Mouse (Mus musculus) MEL (cell line): Measurements from ENCODE around the gene Stc2. TPM values are rescaled to one million over a fixed set of nuclear protein-coding genes. Genes with fewer than 3 reads are reported as not detected.

ENCODE experiments used
- DNase-seq: peaks from one replicate; pipeline ENCODE4 v3.0.0; 2011; ENCODE audit warnings: low read depth, low spot score
- H3K27ac ChIP-seq: 2 replicates; pipeline ENCODE4 v1.5.1; 2012; ENCODE audit warnings: low read depth, mild to moderate bottlenecking, control low read depth, low read length, moderate library complexity; ENCODE audit not compliant: control insufficient read depth
- H3K27me3 ChIP-seq, 2 experiments: fragments of 150-350 bp in 1 of 2; sonication (generic) in 1 of 2; 2 replicates each; pipeline ENCODE4 v1.6.1; 2012; ENCODE audit warnings: low read length in 2 of 2, mild to moderate bottlenecking in 2 of 2, improper control_type of control experiment in 1 of 2, moderate library complexity in 1 of 2; ENCODE audit not compliant: insufficient read depth in 2 of 2, control insufficient read depth in 1 of 2
- H3K36me3 ChIP-seq, 2 experiments: 2 replicates each; pipeline ENCODE4 v1.6.1; 2012 to 2014; ENCODE audit warnings: low read length in 2 of 2, improper control_type of control experiment in 1 of 2, inconsistent platforms in 1 of 2, mild to moderate bottlenecking in 1 of 2; ENCODE audit not compliant: insufficient read depth in 2 of 2, control insufficient read depth in 1 of 2
- H3K4me1 ChIP-seq, 2 experiments: fragments of 150-350 bp in 1 of 2; sonication (generic) in 1 of 2; 2 replicates each; pipeline ENCODE4 v1.6.1; 2012; ENCODE audit warnings: low read length in 2 of 2, improper control_type of control experiment in 1 of 2, mild to moderate bottlenecking in 1 of 2; ENCODE audit not compliant: insufficient read depth in 2 of 2, control insufficient read depth in 1 of 2
- H3K4me3 ChIP-seq, 2 experiments: fragments of 150-350 bp in 1 of 2; sonication (generic) in 1 of 2; 2 replicates each; pipeline ENCODE4 v1.5.1; 2012; ENCODE audit warnings: low read depth in 2 of 2, low read length in 2 of 2, mild to moderate bottlenecking in 2 of 2, moderate library complexity in 2 of 2, control low read depth in 1 of 2, improper control_type of control experiment in 1 of 2; ENCODE audit not compliant: control insufficient read depth in 1 of 2, insufficient read depth in 1 of 2
- H3K79me2 ChIP-seq: 2 replicates; pipeline ENCODE4 v1.6.1; 2012; ENCODE audit warnings: mild to moderate bottlenecking, low read length, moderate library complexity; ENCODE audit not compliant: control insufficient read depth, poor library complexity, insufficient read depth
- H3K9ac ChIP-seq: 2 replicates; pipeline ENCODE4 v1.6.1; 2012; ENCODE audit warnings: low read depth, mild to moderate bottlenecking, control low read depth, low read length, moderate library complexity; ENCODE audit not compliant: control insufficient read depth, poor library complexity, severe bottlenecking
- H3K9me3 ChIP-seq: fragments of 150-350 bp; sonication (generic); replicated peaks from 2 replicates; pipeline ENCODE4 v1.6.1; 2012; ENCODE audit warnings: mild to moderate bottlenecking, low read length, improper control_type of control experiment, moderate library complexity; ENCODE audit not compliant: insufficient read depth
- BHLHE40 ChIP-seq: IDR thresholded peaks from 2 replicates; pipeline ENCODE4 v1.6.1; 2012; ENCODE audit warnings: low read depth, mild to moderate bottlenecking, inconsistent platforms, low read length, improper control_type of control experiment, borderline replicate concordance
- CHD1 ChIP-seq: IDR thresholded peaks from 2 replicates; pipeline ENCODE4 v1.6.1; 2012; ENCODE audit warnings: low read depth, mild to moderate bottlenecking, inconsistent platforms, low read length, improper control_type of control experiment
- CHD2 ChIP-seq: IDR thresholded peaks from 2 replicates; pipeline ENCODE4 v1.6.1; 2011; ENCODE audit warnings: low read length, improper control_type of control experiment
- CTCF ChIP-seq, 3 experiments: IDR thresholded peaks in 2 of 3; conservative IDR thresholded peaks in 1 of 3; 2 replicates each; pipeline ENCODE4 v1.5.1; 2011 to 2012; ENCODE audit warnings: low read length in 3 of 3, low read depth in 2 of 3, mild to moderate bottlenecking in 2 of 3, improper control_type of control experiment in 1 of 3, inconsistent platforms in 1 of 3, mixed read lengths in 1 of 3, moderate library complexity in 1 of 3; ENCODE audit not compliant: control insufficient read depth in 1 of 3, insufficient read depth in 1 of 3, poor library complexity in 1 of 3, severe bottlenecking in 1 of 3
- ELF1 ChIP-seq: IDR thresholded peaks from 2 replicates; pipeline ENCODE4 v1.6.1; 2014; ENCODE audit warnings: low read depth, mild to moderate bottlenecking, inconsistent platforms, low read length, improper control_type of control experiment, moderate library complexity
- EP300 ChIP-seq, 2 experiments: IDR thresholded peaks; 2 replicates each; pipeline ENCODE4 v1.6.1; 2011; ENCODE audit warnings: improper control_type of control experiment in 2 of 2, low read length in 2 of 2, low read depth in 1 of 2, mild to moderate bottlenecking in 1 of 2
- ETS1 ChIP-seq: IDR thresholded peaks from 2 replicates; pipeline ENCODE4 v1.6.1; 2012; ENCODE audit warnings: low read depth, mild to moderate bottlenecking, inconsistent platforms, low read length, improper control_type of control experiment, moderate library complexity
- MAFK ChIP-seq: IDR thresholded peaks from 2 replicates; pipeline ENCODE4 v1.6.1; 2011; ENCODE audit warnings: low read depth, mild to moderate bottlenecking, low read length, improper control_type of control experiment, borderline replicate concordance
- MAZ ChIP-seq: IDR thresholded peaks from 2 replicates; pipeline ENCODE4 v1.6.1; 2012; ENCODE audit warnings: low read depth, mild to moderate bottlenecking, inconsistent platforms, low read length, improper control_type of control experiment
- MEF2A ChIP-seq: IDR thresholded peaks from 2 replicates; pipeline ENCODE4 v1.6.1; 2014; ENCODE audit warnings: low read depth, mild to moderate bottlenecking, inconsistent platforms, low read length, improper control_type of control experiment; ENCODE audit not compliant: poor library complexity, insufficient replicate concordance, severe bottlenecking; ENCODE audit errors: extremely low read depth
- MYC ChIP-seq: IDR thresholded peaks from 2 replicates; pipeline ENCODE4 v1.6.1; 2011; ENCODE audit warnings: low read depth, mild to moderate bottlenecking, low read length, improper control_type of control experiment, moderate library complexity
- NRF1 ChIP-seq: IDR thresholded peaks from 2 replicates; pipeline ENCODE4 v1.6.1; 2014; ENCODE audit warnings: low read depth, mild to moderate bottlenecking, inconsistent platforms, low read length, improper control_type of control experiment, moderate library complexity; ENCODE audit not compliant: poor library complexity, insufficient read depth, severe bottlenecking
- POLR2A ChIP-seq, 2 experiments: IDR thresholded peaks; 2 replicates each; pipeline ENCODE4 v1.6.1; 2011 to 2012; ENCODE audit warnings: low read length in 2 of 2, mild to moderate bottlenecking in 2 of 2, control low read depth in 1 of 2, improper control_type of control experiment in 1 of 2, low read depth in 1 of 2, moderate library complexity in 1 of 2; ENCODE audit not compliant: control insufficient read depth in 1 of 2, insufficient read depth in 1 of 2, poor library complexity in 1 of 2
- POLR2AphosphoS2 ChIP-seq: IDR thresholded peaks from 2 replicates; pipeline ENCODE4 v1.6.1; 2011; ENCODE audit warnings: low read length, improper control_type of control experiment
- SIN3A ChIP-seq: IDR thresholded peaks from 2 replicates; pipeline ENCODE4 v1.6.1; 2012; ENCODE audit warnings: low read length, improper control_type of control experiment, inconsistent platforms
- TAL1 ChIP-seq: IDR thresholded peaks from 2 replicates; pipeline ENCODE4 v1.6.1; 2012; ENCODE audit warnings: mild to moderate bottlenecking, inconsistent platforms, low read length, moderate library complexity, mixed read lengths
- ZKSCAN1 ChIP-seq: IDR thresholded peaks from 2 replicates; pipeline ENCODE4 v1.6.1; 2012; ENCODE audit warnings: low read depth, mild to moderate bottlenecking, inconsistent platforms, low read length, improper control_type of control experiment, moderate library complexity
- ZMIZ1 ChIP-seq: IDR thresholded peaks from 2 replicates; pipeline ENCODE4 v1.6.1; 2012; ENCODE audit warnings: low read depth, mild to moderate bottlenecking, inconsistent platforms, low read length, improper control_type of control experiment, moderate library complexity
- ZNF384 ChIP-seq: IDR thresholded peaks from 2 replicates; pipeline ENCODE4 v1.6.1; 2012; ENCODE audit warnings: low read depth, mild to moderate bottlenecking, inconsistent platforms, low read length, improper control_type of control experiment
- polyA plus RNA-seq, 2 experiments: library from polyadenylated mRNA; stranded (reverse) in 1 of 2; unstranded in 1 of 2; fragments of >175 nt in 1 of 2; fragments of >200 nt in 1 of 2; gene quantifications; 2 replicates each; pipeline versions ENCODE4 v1.2.1 to v1.2.4; 2012; ENCODE audit warnings: low replicate concordance in 2 of 2, low read depth in 1 of 2; ENCODE audit not compliant: insufficient read length in 2 of 2, insufficient read depth in 1 of 2, missing spikeins in 1 of 2
- total RNA-seq: library from RNA; depleted of rRNA; stranded (reverse); fragments of 300-350 nt; gene quantifications from 2 replicates; pipeline ENCODE4 v1.2.3, GENCODE M21; 2012

Gene Stc2
- total and polyA plus RNA-seq, 3 experiments, result 20.3 to 32.5 TPM; not detected in 1

- no peak overlapping the region for H3K4me3 ChIP-seq
- no peaks in the 10 kb centered on the region for H3K9me3 ChIP-seq
- H3K79me2 ChIP-seq, result no peaks in the 10 kb centered on the region
- no peaks in the 10 kb centered on the region for H3K27me3 ChIP-seq
- TF ChIP-seq ZNF384 (peak; percentile 76), MEF2A (no peak), MAZ (0 out of 2 replicates have a peak, but pooled peaks have one; percentile 25), NRF1 (no peak), ZMIZ1 (peak; percentile 56; the same call in 1 of the 2 replicates), ELF1 (peak; percentile 17; the same call in 1 of the 2 replicates), POLR2A (IDR thresholded peaks at IDR 0.05; ENCODE audit: control insufficient read depth in 1 of 2, insufficient read depth in 1 of 2, low read depth in 1 of 2, low read length in 2 of 2, poor library complexity in 1 of 2) (no peak; a peak in 1 of 4 replicates), SIN3A (0 out of 2 replicates have a peak, but pooled peaks have one; percentile 24), MAFK (0 out of 2 replicates have a peak, but pooled peaks have one; percentile 3), CHD1 (peak; percentile 72; the same call in 1 of the 2 replicates), MYC (no peak), BHLHE40 (no peak), CHD2 (no peak), ZKSCAN1 (no peak), CTCF (IDR thresholded peaks at IDR 0.05 in 2 of 3, conservative IDR thresholded peaks at IDR 0.05 in 1 of 3; ENCODE audit: control insufficient read depth in 1 of 3, insufficient read depth in 1 of 3, low read depth in 2 of 3, low read length in 3 of 3, poor library complexity in 1 of 3, severe bottlenecking in 1 of 3) (no peak)
- peak overlapping the region; percentile 26 for H3K27ac ChIP-seq
- H3K9ac ChIP-seq, result no peak overlapping the region
- DNase-seq, result peak; percentile 66
- H3K36me3 ChIP-seq, result peaks cover 12 to 58% of the 10 kb centered on the region in 2 experiments
- H3K4me1 ChIP-seq, result peaks cover 38 to 59% of the 10 kb centered on the region in 2 experiments
Measured at GRCm38 (mm10) chr11:31359283-31359902, 10.5 kb downstream of the Stc2 start.

DNA sequence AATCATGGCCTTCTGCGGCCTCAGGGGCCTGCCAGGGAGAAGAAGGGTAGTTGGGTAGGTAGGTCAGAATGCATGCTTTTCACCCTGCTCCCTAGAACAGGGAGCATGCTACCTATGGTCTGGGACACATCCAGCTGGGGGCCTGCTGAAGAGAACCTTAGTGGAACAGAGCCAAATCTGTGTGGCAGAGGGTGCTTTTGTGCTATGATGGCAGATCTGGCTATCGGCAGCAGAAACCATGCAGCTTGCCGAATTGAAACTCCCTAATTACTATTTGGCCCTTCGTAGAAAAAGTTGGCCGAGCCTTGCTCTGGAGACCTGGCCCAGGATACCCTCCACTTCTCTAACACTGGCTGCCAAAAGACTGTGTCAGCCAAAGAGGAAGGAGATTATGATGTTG is 11.4 kb downstream of the Stc2 start:
- Histone ChIP-seq H3K27ac (peak overlapping the region; percentile 60), H3K4me1 (peaks cover 41 to 61% of the 10 kb centered on the region in 2 experiments), H3K27me3 (no peaks in the 10 kb centered on the region), H3K9me3 (no peaks in the 10 kb centered on the region), H3K36me3 (peaks cover 5 to 52% of the 10 kb centered on the region in 2 experiments)
- TF ChIP-seq POLR2A (IDR thresholded peaks at IDR 0.05; ENCODE audit: control insufficient read depth in 1 of 2, insufficient read depth in 1 of 2, low read depth in 1 of 2, low read length in 2 of 2, poor library complexity in 1 of 2), result peak in 1 of 2 experiments; percentile 23; a peak in 1 of 4 replicates
- peak; percentile 29; the same call in 1 of the 2 replicates for TF ChIP-seq TAL1
- TF ChIP-seq POLR2AphosphoS2, result peak; percentile 68
- TF ChIP-seq ETS1, result peak; percentile 75; the same call in 1 of the 2 replicates
- peak in 1 of 2 experiments; percentile 36; a peak in 1 of 4 replicates for TF ChIP-seq EP300 (IDR thresholded peaks at IDR 0.05; ENCODE audit: low read depth in 1 of 2, low read length in 2 of 2)
- no peak for TF ChIP-seq CHD2
- TF ChIP-seq, all 39 proteins: peak for 5
- Histone ChIP-seq H3K9ac (peak overlapping the region; percentile 5), H3K4me3 (peak overlapping the region; percentile 2 to 10; a peak in 1 of 4 replicates), H3K79me2 (no peaks in the 10 kb centered on the region)
- DNase-seq, result peak; percentile 79
